Mouse (Mus musculus): ENCODE results near the gene Creb3.
A peak's percentile ranks its signal among the peaks of the same experiment; 100 is the strongest.

Creb3 gene

GRCm38 (mm10) chr4:43584444-43585416 is 22.6 kb downstream of the Creb3 start, which contains the start of gene Msmp:
TSS of gene Msmp (minus strand) at chr4:43584494.
- peak; percentile 97 for DNase-seq

GRCm38 (mm10) chr4:43585682-43586081 is 23.6 kb downstream of the Creb3 start:
- peak; percentile 88 for DNase-seq

GRCm38 (mm10) chr4:43586411-43586810 is 24.3 kb downstream of the Creb3 start:
- peak; percentile 99 for DNase-seq

- peak; percentile 98 for DNase-seq
These were observed 25.5 kb downstream of the Creb3 start for GRCm38 (mm10) chr4:43587681-43588080.

- DNase-seq, result no peak
These were observed 29.4 kb downstream of the Creb3 start for GRCm38 (mm10) chr4:43591543-43591942.

GRCm38 (mm10) chr4:43591961-43592360 is 29.8 kb downstream of the Creb3 start:
- peak; percentile 64 for DNase-seq

GRCm38 (mm10) chr4:43593453-43593852 is 31.3 kb downstream of the Creb3 start:
- peak; percentile 74 for DNase-seq

- DNase-seq, result peak; percentile 76
These were observed 34.5 kb downstream of the Creb3 start for GRCm38 (mm10) chr4:43596597-43596996.

GRCm38 (mm10) chr4:43598200-43598599 is 36.1 kb downstream of the Creb3 start:
- peak; percentile 36 for DNase-seq

GRCm38 (mm10) chr4:43598650-43599380 is 36.7 kb downstream of the Creb3 start:
- peak; percentile 57 for DNase-seq

- peak; percentile 61 for DNase-seq
These were observed 38.2 kb downstream of the Creb3 start for GRCm38 (mm10) chr4:43600195-43600934.

- DNase-seq, result no peak
These were observed 42.0 kb downstream of the Creb3 start for GRCm38 (mm10) chr4:43604099-43604498.

- peak; percentile 72 for DNase-seq
These were observed 42.9 kb downstream of the Creb3 start for GRCm38 (mm10) chr4:43604751-43605685.

- DNase-seq, result peak; percentile 36
These were observed 50.4 kb downstream of the Creb3 start for GRCm38 (mm10) chr4:43612534-43612933.

- DNase-seq, result peak; percentile 89
These were observed 51.1 kb downstream of the Creb3 start for GRCm38 (mm10) chr4:43613060-43613730.

Measured in heart, adult 11 months (tissue).